Mouse (Mus musculus): ENCODE results near the gene Prg2. TPM values are rescaled to one million over a fixed set of nuclear protein-coding genes. Genes with fewer than 3 reads are reported as not detected.

Gene Prg2
- polyA plus RNA-seq, 1 experiment from 2014 or later: 1.1 TPM

DNA sequence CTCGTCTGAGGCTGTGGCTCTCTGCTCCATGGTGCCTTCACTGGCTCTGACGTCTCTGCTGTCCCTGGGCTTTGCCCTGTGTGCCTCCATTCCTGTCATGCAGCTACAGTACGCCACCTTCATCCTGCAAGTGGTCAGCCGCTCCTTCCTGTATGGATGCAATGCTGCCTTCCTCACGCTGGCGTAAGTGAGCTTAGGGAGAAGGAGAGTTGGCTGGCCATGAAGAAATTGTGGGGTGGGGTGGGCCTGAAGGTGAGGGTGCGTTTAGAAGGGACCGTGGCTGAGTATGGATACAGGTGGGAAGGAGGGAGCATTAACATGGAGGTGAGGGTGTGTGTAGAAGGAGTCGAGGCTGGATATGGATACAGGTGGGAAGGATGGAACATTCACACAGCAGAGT is 24.8 kb upstream of the Prg2 start:
- ATAC-seq (replicated peaks; ENCODE audit: insufficient number of reproducible peaks, low FRiP score, low TSS enrichment): no peak
- no peaks in the 10 kb centered on the region for H3K4me1 ChIP-seq (ENCODE audit: control insufficient read depth, insufficient read depth, low read length)
- no peaks in the 10 kb centered on the region for H3K27me3 ChIP-seq (ENCODE audit: control insufficient read depth, insufficient read depth, low read length)
- no peaks in the 10 kb centered on the region for H3K9me3 ChIP-seq (replicated peaks; ENCODE audit: control insufficient read depth, low read length)
- no peak overlapping the region for H3K9ac ChIP-seq (ENCODE audit: low read depth, low read length)
- H3K27ac ChIP-seq (ENCODE audit: low read depth, low read length): no peak overlapping the region
- H3K4me3 ChIP-seq (ENCODE audit: low read depth, low read length): no peak overlapping the region
- no peak overlapping the region for H3K4me2 ChIP-seq
- peaks cover 16% of the 10 kb centered on the region for H3K36me3 ChIP-seq (ENCODE audit: control insufficient read depth, insufficient read depth, low read length)
- 88% methylated on average over 9 of the region's 9 CpGs for WGBS (ENCODE audit: insufficient replicate concordance)

DNA sequence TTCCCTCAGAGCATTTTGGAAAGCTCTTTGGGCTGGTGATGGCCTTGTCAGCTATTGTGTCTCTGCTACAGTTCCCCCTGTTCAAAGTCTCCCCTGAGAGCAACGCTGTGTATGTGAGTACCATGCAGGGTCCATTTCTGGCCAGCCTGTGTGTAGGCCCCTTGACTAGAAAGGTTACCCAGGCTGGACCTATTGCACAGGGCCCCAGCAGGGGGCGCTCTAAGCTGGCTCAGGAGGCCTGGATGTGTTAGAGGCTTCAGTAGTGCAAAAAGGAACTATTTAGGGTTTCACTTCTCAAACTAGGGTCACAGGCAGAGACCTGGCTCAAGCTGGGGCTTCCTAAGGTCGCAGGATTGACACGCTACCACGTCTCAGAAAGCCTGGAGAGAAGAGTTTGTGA is 24.0 kb upstream of the Prg2 start:
- H3K27me3 ChIP-seq (ENCODE audit: control insufficient read depth, insufficient read depth, low read length): no peaks in the 10 kb centered on the region
- 61% methylated on average over 5 of the region's 5 CpGs for WGBS (ENCODE audit: insufficient replicate concordance)
- H3K36me3 ChIP-seq (ENCODE audit: control insufficient read depth, insufficient read depth, low read length): peaks cover 11% of the 10 kb centered on the region; the same call in 1 of the 2 replicates
- no peaks in the 10 kb centered on the region for H3K9me3 ChIP-seq (replicated peaks; ENCODE audit: control insufficient read depth, low read length)
- H3K4me2 ChIP-seq: no peak overlapping the region
- no peak overlapping the region for H3K27ac ChIP-seq (ENCODE audit: low read depth, low read length)
- no peak; the same call in 1 of the 2 replicates for ATAC-seq (replicated peaks; ENCODE audit: insufficient number of reproducible peaks, low FRiP score, low TSS enrichment)
- no peak overlapping the region for H3K9ac ChIP-seq (ENCODE audit: low read depth, low read length)
- H3K4me3 ChIP-seq (ENCODE audit: low read depth, low read length): no peak overlapping the region
- H3K4me1 ChIP-seq (ENCODE audit: control insufficient read depth, insufficient read depth, low read length): no peaks in the 10 kb centered on the region

DNA sequence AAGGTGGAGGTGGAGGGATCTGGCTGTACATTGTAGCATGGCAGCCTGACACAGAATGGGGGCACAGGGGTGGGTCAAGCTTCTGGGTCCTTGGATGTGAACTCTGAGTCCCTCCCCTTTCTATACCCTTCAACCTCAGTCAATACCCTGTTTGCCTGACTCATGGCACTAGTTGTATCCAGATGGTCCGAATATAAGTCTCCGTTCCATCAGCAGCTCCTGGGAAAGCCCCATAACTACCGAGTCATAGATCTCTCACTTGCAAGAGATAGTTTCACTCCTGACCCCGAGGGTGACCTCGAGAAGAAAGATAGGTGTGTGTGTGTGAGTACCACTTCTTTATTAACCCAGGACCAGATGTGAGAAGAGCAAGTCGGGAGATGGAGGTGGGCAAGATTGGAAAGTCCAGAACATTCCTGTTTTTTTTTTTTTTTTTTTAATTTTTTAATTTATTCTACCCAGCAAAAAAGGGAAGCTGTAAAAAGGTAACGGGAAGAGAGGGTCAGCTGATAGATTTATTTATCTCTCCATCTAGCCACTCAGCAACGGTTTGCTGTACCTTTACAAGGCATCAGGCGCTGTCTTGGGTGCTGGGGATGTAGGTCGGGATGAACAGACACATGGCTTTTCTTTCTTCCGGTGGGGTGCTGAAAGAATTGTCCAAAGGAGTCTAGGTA is 21.5 kb upstream of the Prg2 start:
- no peak overlapping the region for H3K27ac ChIP-seq (ENCODE audit: low read depth, low read length)
- ATAC-seq (replicated peaks; ENCODE audit: insufficient number of reproducible peaks, low FRiP score, low TSS enrichment): no peak
- no peak overlapping the region for H3K4me2 ChIP-seq
- no peak overlapping the region for H3K9ac ChIP-seq (ENCODE audit: low read depth, low read length)
- no peaks in the 10 kb centered on the region for H3K4me1 ChIP-seq (ENCODE audit: control insufficient read depth, insufficient read depth, low read length)
- peaks cover 11% of the 10 kb centered on the region; the same call in 1 of the 2 replicates for H3K36me3 ChIP-seq (ENCODE audit: control insufficient read depth, insufficient read depth, low read length)
- 88% methylated on average over 11 of the region's 11 CpGs for WGBS (ENCODE audit: insufficient replicate concordance)
- H3K9me3 ChIP-seq (replicated peaks; ENCODE audit: control insufficient read depth, low read length): no peaks in the 10 kb centered on the region
- no peak overlapping the region for H3K4me3 ChIP-seq (ENCODE audit: low read depth, low read length)
- H3K27me3 ChIP-seq (ENCODE audit: control insufficient read depth, insufficient read depth, low read length): no peaks in the 10 kb centered on the region

DNA sequence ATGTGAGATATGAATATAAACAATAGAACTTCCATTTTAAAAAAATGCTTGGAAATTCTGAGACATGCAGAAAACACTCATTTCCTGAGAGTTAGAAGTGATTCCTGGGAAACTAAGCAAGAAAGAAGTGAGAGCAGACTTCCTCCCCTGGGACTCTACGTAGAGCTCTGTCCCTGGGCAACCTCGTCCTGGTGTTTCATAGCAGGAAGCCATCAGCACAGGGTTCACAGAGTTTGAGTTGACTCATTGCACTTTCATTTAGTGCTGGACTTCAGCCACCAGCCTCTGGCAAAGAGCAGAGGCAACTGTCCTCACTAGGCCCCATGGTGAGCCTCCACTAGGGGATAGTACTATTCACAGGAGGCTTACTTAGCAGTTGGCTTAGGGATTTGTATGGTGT is 19.0 kb upstream of the Prg2 start:
- Histone ChIP-seq H3K9me3 (replicated peaks; ENCODE audit: control insufficient read depth, low read length) (no peaks in the 10 kb centered on the region), H3K4me2 (no peak overlapping the region), H3K4me1 (ENCODE audit: control insufficient read depth, insufficient read depth, low read length) (no peaks in the 10 kb centered on the region), H3K27me3 (ENCODE audit: control insufficient read depth, insufficient read depth, low read length) (no peaks in the 10 kb centered on the region), H3K27ac (ENCODE audit: low read depth, low read length) (no peak overlapping the region), H3K4me3 (ENCODE audit: low read depth, low read length) (no peak overlapping the region), H3K36me3 (ENCODE audit: control insufficient read depth, insufficient read depth, low read length) (peaks cover 6% of the 10 kb centered on the region; the same call in 1 of the 2 replicates), H3K9ac (ENCODE audit: low read depth, low read length) (no peak overlapping the region)
- ATAC-seq (replicated peaks; ENCODE audit: insufficient number of reproducible peaks, low FRiP score, low TSS enrichment): no peak
- WGBS (ENCODE audit: insufficient replicate concordance): 62% methylated on average over 2 of the region's 2 CpGs

DNA sequence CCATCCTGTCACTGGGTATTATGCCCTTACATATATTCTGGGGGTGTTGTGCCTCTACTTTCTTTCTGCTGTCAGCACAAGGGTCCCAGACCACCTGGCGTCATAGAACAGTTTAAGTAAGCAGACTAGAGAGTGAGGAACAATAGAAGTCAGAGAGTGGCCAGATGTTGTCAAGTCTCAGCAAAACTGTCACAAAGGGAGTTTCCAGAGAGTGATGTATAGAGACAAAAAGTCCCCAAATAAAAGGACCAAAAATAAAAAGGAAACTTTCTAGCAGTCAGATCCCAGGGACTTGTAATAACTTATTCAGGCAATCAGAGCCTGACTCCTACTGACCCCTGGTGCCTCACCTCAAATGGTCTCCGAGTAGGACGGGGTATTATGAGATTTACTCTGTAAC is 18.4 kb upstream of the Prg2 start:
- Histone ChIP-seq H3K36me3 (ENCODE audit: control insufficient read depth, insufficient read depth, low read length) (peaks cover 6% of the 10 kb centered on the region; the same call in 1 of the 2 replicates), H3K27ac (ENCODE audit: low read depth, low read length) (no peak overlapping the region), H3K4me1 (ENCODE audit: control insufficient read depth, insufficient read depth, low read length) (no peaks in the 10 kb centered on the region), H3K9ac (ENCODE audit: low read depth, low read length) (no peak overlapping the region), H3K4me3 (ENCODE audit: low read depth, low read length) (no peak overlapping the region), H3K4me2 (no peak overlapping the region), H3K27me3 (ENCODE audit: control insufficient read depth, insufficient read depth, low read length) (no peaks in the 10 kb centered on the region), H3K9me3 (replicated peaks; ENCODE audit: control insufficient read depth, low read length) (no peaks in the 10 kb centered on the region)
- ATAC-seq (replicated peaks; ENCODE audit: insufficient number of reproducible peaks, low FRiP score, low TSS enrichment): no peak
- WGBS (ENCODE audit: insufficient replicate concordance): 89% methylated on average over 3 of the region's 3 CpGs

DNA sequence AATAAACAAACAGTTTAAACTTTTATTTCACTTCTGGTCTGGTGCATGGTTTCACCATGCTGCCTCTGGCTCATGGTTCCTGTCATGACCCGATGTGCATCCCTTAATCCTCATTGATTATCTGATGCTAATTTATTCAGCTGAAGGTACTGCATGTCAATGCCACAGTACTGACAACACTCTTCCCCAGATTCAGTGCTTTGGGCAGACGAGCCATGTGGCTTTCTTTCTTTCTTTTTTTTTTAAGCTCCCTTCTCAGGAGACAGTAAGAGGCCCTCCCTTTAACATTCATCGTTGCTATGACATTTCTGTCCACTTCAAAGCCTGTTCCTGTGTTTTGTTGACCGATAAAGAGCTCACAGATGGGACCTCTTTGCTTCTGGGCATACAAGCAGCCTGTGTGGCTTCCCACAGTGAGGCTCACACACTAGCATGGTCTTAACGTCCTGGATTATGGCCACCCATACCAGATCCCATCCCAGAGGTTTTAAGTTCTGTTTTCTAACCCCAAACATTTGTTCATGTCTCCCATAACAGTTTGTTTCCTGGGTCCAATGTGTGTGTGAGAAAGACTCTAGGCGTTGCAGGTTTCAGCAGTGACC is 17.3 kb upstream of the Prg2 start:
- Histone ChIP-seq H3K9me3 (replicated peaks; ENCODE audit: control insufficient read depth, low read length) (no peaks in the 10 kb centered on the region), H3K4me2 (no peak overlapping the region), H3K4me3 (ENCODE audit: low read depth, low read length) (no peak overlapping the region), H3K36me3 (ENCODE audit: control insufficient read depth, insufficient read depth, low read length) (0 out of 2 replicates have a peak, but pooled peaks cover under 1% of the 10 kb centered on the region), H3K4me1 (ENCODE audit: control insufficient read depth, insufficient read depth, low read length) (no peaks in the 10 kb centered on the region), H3K27ac (ENCODE audit: low read depth, low read length) (no peak overlapping the region), H3K27me3 (ENCODE audit: control insufficient read depth, insufficient read depth, low read length) (no peaks in the 10 kb centered on the region), H3K9ac (ENCODE audit: low read depth, low read length) (no peak overlapping the region)
- no peak for ATAC-seq (replicated peaks; ENCODE audit: insufficient number of reproducible peaks, low FRiP score, low TSS enrichment)
- WGBS (ENCODE audit: insufficient replicate concordance): 49% methylated on average over 6 of the region's 6 CpGs

DNA sequence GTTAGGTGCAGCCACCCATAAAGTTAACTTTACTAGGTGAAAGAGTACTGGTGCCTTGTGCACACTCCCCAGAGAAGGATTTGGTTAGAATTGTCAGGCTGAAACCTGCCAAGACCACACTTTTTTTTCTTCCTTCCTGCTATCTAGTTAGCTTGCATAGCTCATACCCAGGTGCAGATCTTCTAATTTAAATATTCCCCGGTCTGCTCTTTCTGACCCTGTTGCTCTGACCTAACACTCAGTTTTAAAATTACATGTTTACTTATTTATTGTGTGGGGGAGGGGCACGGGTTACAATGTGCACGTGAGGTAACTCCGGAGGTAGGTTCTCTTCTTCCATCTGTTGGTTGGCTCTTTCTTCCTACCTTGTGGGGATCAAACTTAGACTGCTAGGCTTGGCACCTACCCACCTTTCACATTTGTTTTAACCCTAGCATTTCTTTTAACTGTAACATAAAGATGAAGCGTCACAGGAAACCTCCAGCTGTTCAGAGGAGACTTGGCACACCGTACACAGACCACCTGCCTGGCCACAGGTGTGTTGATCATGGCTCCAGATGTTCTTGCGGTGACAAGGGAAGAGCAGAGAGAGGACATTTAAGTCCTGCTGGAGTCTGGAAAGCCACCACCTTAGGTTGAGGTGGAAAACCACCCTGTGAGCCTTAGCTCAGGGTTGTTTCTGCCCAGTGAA is 16.0 kb upstream of the Prg2 start:
- Histone ChIP-seq H3K9me3 (replicated peaks; ENCODE audit: control insufficient read depth, low read length) (no peaks in the 10 kb centered on the region), H3K4me1 (ENCODE audit: control insufficient read depth, insufficient read depth, low read length) (no peaks in the 10 kb centered on the region), H3K4me2 (no peak overlapping the region), H3K9ac (ENCODE audit: low read depth, low read length) (no peak overlapping the region), H3K4me3 (ENCODE audit: low read depth, low read length) (no peak overlapping the region), H3K27ac (ENCODE audit: low read depth, low read length) (no peak overlapping the region), H3K27me3 (ENCODE audit: control insufficient read depth, insufficient read depth, low read length) (no peaks in the 10 kb centered on the region), H3K36me3 (ENCODE audit: control insufficient read depth, insufficient read depth, low read length) (no peaks in the 10 kb centered on the region)
- 85% methylated on average over 7 of the region's 7 CpGs for WGBS (ENCODE audit: insufficient replicate concordance)
- ATAC-seq (replicated peaks; ENCODE audit: insufficient number of reproducible peaks, low FRiP score, low TSS enrichment): no peak

DNA sequence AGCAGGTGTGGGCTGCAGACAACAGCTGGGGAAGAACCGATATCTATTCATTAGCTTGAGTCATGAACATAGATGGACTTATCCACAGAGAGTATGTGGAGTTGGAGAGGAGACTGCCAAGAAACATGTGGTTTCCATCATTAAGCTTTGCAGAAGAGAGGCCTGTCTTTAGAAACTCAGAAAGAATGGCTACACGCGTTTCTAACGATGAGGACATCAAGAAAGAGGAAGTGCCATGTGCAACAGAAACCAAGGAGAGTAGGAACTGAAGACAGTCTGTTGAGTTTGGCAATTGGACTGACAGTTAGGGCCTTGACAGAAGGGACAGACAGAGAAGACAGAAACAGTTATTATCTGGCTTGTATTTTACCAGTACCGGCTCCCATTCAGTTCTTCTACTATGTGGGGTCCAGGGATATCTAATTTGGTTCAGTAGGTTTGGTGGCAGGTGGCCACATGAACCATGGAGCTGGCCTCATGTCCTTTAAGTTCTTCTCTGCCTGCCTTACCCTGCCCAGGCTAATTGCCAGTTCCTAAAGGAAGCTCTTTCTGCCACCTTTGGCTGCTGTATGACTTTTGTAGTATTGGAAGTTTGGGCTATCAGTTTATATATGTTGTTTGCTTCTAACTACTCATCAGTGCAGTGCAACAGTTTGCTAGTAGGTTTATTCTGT is 12.8 kb upstream of the Prg2 start:
- H3K9me3 ChIP-seq (replicated peaks; ENCODE audit: control insufficient read depth, low read length): no peaks in the 10 kb centered on the region
- WGBS (ENCODE audit: insufficient replicate concordance): 79% methylated on average over 5 of the region's 5 CpGs
- no peak overlapping the region for H3K4me2 ChIP-seq
- no peaks in the 10 kb centered on the region for H3K27me3 ChIP-seq (ENCODE audit: control insufficient read depth, insufficient read depth, low read length)
- H3K27ac ChIP-seq (ENCODE audit: low read depth, low read length): no peak overlapping the region
- H3K4me1 ChIP-seq (ENCODE audit: control insufficient read depth, insufficient read depth, low read length): no peaks in the 10 kb centered on the region
- H3K36me3 ChIP-seq (ENCODE audit: control insufficient read depth, insufficient read depth, low read length): no peaks in the 10 kb centered on the region
- no peak for ATAC-seq (replicated peaks; ENCODE audit: insufficient number of reproducible peaks, low FRiP score, low TSS enrichment)
- no peak overlapping the region for H3K9ac ChIP-seq (ENCODE audit: low read depth, low read length)
- H3K4me3 ChIP-seq (ENCODE audit: low read depth, low read length): no peak overlapping the region
